Mouse (Mus musculus) lung, postnatal 25 days (tissue): Measurements from ENCODE around the gene Csnk1g2.

Experiments
- DNase-seq: peaks from one replicate; pipeline ENCODE4 v3.0.0; 2022; ENCODE audit warnings: low spot score

Csnk1g2 gene

GRCm38 (mm10) chr10:80679556-80680259, 57.1 kb downstream of the Csnk1g2 start:
- DNase-seq: no peak

GRCm38 (mm10) chr10:80680260-80680696, 57.6 kb downstream of the Csnk1g2 start:
- DNase-seq: no peak

GRCm38 (mm10) chr10:80682003-80682402, 59.4 kb downstream of the Csnk1g2 start:
- DNase-seq: no peak

- DNase-seq: no peak
Measured at GRCm38 (mm10) chr10:80683647-80684046, 61.0 kb downstream of the Csnk1g2 start.

- peak; percentile 88 for DNase-seq
Measured at GRCm38 (mm10) chr10:80684214-80684613, 61.6 kb downstream of the Csnk1g2 start.

- no peak for DNase-seq
Measured at GRCm38 (mm10) chr10:80684984-80685383, 62.3 kb downstream of the Csnk1g2 start.

- no peak for DNase-seq
Measured at GRCm38 (mm10) chr10:80686617-80687016, 64.0 kb downstream of the Csnk1g2 start.

GRCm38 (mm10) chr10:80687850-80688249, 65.2 kb downstream of the Csnk1g2 start:
- peak; percentile 88 for DNase-seq
